Mouse (Mus musculus) heart, adult 18-20 months (tissue): ENCODE data around the gene Stk38l. TPM values are rescaled to one million over a fixed set of nuclear protein-coding genes. Genes with fewer than 3 reads are reported as not detected.

Source experiments
- DNase-seq, 2 experiments: peaks; one replicate each; pipeline ENCODE4 v3.0.0; 2021 to 2022; ENCODE audit warnings: mixed read lengths in 1 of 2
- long read RNA-seq, 2 experiments: library from polyadenylated mRNA; stranded (forward); transcript quantifications; one replicate each; pipeline ENCODE4 v2.0.0; 2021
- total RNA-seq, 2 experiments: library from RNA; stranded (reverse); gene quantifications; 2 replicates each; pipeline ENCODE4 v1.2.3; 2021

Gene Stk38l
- total RNA-seq = 10 to 100 TPM; 12.8 to 13.7 TPM
- long read RNA-seq, experiment 1, full-length matches to known transcripts = 12 of 19 reads
- long read RNA-seq, experiment 1, partial matches to known transcripts = 2 of 19 reads
- long read RNA-seq, experiment 1, other reads (novel, unspliced or antisense) = 5 of 19 reads
- long read RNA-seq, experiment 2, full-length matches to known transcripts = 6 of 10 reads
- long read RNA-seq, experiment 2, partial matches to known transcripts = 1 of 10 reads
- long read RNA-seq, experiment 2, other reads (novel, unspliced or antisense) = 3 of 10 reads

GRCm38 (mm10) chr6:146724581-146725383 lies at the start of gene Stk38l:
Gene Stk38l (plus strand): TSS chr6:146724995.
- DNase-seq = peak; percentile 94 to 96

GRCm38 (mm10) chr6:146676904-146677303 lies 47.9 kb upstream of the Stk38l start:
- no peak for DNase-seq

GRCm38 (mm10) chr6:146678136-146679070 lies 46.4 kb upstream of the Stk38l start:
- no peak for DNase-seq

DNA sequence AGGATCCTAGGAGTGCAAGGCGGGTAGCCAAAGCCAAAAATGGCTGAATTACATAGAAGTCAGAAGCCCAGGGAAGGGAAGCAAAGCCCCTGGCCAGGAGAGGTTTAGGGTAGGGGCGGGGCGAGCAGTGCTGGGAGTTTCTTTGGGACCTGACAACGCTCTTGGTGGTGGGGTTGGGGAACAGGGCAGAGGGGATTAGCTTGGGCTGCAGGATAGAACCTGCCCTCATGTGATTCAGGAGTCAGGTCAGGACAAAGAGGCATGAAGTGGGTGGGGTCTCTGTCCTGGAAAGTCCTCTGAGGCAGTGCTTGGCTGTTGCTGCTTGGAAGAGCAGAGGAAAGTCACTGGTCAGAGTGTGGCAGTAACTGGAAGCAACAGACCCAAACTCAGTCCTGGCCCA lies 40.9 kb upstream of the Stk38l start:
- DNase-seq = peak in 1 of 2 experiments; percentile 25

- peak; percentile 86 to 93 for DNase-seq
These were observed 39.0 kb upstream of the Stk38l start for GRCm38 (mm10) chr6:146685781-146686308.

DNA sequence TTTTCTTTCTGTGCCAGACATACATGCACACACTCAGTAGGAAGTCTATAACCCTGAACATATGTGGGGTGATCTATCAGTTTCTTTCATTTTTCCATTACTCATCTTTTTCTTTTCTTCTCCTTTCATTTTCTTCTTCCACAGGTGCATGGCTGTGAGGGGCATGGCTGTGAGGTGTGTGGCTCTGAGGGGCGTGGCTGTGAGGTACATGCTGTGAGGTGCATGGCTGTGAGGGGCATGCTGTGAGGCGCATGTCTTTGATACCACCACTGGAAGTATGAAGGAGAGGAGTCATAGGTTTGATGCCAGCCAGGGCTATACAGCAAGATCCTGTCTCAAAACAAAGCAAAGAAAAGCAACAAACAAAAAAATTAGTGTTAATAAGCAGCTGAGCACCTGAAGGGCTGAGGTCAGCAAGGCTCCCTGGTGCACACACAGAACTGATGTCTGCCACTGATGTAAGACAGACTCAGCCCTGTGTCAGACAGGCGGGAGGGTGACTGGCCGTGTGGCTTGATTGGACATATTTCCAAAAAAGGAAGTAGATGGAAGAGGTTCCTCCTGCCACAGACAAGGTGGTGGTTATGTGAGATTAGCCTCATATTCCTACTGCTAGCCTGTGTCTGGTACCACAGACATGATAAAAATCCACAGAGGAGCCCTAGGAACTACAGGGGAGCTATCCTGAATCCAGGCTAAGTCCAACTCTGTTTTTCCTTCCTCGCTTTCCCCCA lies 38.2 kb upstream of the Stk38l start:
- no peak for DNase-seq

- DNase-seq = no peak
These were observed 36.8 kb upstream of the Stk38l start for GRCm38 (mm10) chr6:146688010-146688409.

DNA sequence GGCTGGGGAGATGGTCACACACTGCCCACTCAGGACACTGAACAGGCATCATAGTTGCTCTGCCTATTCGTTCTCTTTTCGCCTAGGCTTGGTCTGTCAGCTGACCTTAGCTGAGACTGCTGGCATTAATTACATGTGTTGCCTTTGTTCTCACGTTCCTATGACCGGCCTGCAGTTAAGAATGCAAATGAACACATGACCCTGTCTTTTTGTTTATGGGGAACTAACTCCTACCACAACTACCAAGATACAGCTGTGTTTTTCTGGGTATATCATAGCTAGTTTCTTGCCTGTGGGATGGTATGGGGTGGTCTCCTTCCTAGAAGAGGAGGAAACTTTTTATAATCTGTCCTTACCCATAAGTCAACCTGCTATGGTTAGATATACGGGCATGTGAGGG lies 35.9 kb upstream of the Stk38l start:
- DNase-seq = no peak

GRCm38 (mm10) chr6:146697767-146698166 lies 27.0 kb upstream of the Stk38l start:
- DNase-seq = no peak

GRCm38 (mm10) chr6:146698376-146698775 lies 26.4 kb upstream of the Stk38l start:
- no peak for DNase-seq

DNA sequence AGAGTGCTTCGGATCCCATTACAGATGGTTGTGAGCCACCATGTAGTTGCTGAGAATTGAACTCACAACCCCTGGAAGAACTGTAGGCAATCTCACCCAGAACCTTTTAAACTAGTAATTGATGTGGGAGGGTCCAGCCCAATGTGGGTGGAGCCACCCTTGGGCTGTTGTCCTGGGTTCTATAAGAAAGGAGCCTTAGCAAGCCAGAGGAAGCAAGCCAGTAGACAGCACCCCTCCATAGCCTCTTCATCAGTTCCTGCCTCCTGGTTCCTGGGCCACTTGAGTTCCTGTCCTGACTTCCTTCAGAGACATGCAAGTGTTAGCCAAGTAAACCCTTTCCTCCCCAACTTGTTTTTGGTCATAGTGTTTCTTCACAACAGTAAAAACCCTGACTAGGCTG lies 24.3 kb upstream of the Stk38l start:
- DNase-seq = no peak

DNA sequence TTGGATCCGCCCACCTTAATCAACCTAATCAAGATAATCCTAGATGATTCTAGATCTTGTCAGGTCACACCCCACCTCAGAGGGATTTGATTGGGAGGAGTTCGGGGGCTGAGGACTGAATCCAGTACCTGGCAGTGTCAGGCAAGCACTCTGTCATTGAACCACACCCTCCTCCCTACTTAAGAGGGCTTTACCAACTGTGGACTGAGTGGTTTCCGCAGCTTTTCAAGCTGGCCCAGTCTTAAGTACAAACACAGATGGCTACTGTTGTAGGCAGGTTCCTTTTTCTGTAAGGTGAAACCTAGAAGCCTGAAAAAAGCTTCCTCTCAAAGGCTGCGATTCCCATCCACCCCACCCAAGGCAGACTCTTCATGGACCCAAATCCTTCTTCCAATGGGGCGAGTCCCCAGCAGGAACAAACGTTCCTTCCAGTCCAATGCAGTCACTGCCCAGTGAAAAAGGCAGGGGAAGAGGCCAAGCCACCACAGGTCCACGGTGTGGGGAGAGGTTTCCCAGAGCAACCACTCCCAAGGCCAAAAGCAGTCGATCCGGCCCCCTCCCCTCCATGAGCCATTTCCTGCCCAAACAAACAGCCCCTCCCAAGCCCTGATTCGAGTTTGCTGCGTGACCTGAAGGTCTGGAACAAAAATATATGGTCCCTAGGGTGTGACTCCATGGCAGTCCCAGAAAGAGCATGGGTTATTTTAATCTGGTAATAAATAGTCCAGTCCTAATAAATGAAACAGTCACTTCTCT lies 22.5 kb upstream of the Stk38l start:
- DNase-seq = peak; percentile 60 to 85

GRCm38 (mm10) chr6:146703351-146703750 lies 21.4 kb upstream of the Stk38l start:
- DNase-seq = no peak

- no peak for DNase-seq
These were observed 19.2 kb upstream of the Stk38l start for GRCm38 (mm10) chr6:146705631-146706030.

DNA sequence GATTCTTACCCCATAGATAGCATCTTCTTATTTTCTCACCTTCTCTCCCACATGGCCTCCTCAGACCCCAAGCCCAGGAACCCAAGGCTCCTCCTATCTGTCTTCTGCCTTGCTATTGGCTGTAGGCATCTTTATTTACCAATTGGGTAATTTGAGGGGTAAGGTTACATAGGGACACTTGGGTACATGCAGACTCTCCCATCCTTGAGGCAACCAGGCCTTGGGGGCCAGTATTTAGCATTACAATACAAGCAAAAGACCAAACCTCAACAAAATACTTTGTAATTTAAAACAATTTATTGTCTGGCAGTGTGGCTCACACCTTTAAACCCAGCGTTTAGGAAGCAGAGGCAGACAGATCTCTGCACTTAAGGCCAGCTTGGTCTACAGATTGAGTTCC lies 5.2 kb upstream of the Stk38l start:
- no peak for DNase-seq

DNA sequence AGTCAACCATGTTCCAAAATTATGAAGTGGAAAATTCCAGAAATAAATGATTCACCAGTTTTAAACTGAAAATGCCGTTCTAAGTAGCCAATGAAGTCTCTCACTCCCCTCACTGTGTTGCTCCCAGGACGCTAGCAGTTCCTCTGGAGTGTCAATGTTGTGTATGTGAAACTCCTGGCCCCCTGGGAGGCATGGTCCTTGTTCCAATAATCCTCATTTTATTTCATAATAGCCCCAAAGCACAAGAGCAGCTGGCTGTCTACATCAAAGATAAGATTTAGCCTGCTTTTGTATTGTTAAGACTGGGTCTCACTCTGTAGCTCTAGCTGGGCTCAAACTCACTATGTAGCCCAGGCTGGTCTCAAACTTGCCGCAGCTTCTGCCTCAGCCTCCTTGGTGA lies 990 bp upstream of the Stk38l start:
- no peak for DNase-seq

- DNase-seq = peak; percentile 40 to 62
These were observed 593 bp downstream of the Stk38l start for GRCm38 (mm10) chr6:146725384-146725791.

- no peak for DNase-seq
These were observed 6.2 kb downstream of the Stk38l start for GRCm38 (mm10) chr6:146731031-146731430.

DNA sequence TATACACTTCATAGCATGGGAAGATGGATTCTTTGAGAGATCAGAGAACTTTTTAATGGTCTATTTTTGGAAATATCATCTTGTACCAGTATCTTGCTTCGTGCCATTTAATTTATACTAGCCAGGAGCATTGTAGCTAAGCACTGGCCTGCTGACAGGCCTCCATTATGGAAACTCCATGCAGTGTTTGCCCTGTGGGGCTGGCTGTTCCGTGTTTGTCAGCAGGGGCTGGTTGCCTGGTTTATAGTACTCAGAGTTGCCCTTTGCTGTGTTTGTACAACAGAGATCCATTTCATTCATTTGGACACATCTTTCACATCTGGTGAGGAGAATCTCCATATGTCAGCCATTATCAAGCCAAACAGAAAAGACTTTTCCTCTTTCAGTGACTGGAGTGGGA lies 6.9 kb downstream of the Stk38l start:
- no peak for DNase-seq

GRCm38 (mm10) chr6:146732232-146732631 lies 7.4 kb downstream of the Stk38l start:
- DNase-seq = no peak

- DNase-seq = no peak
These were observed 7.9 kb downstream of the Stk38l start for GRCm38 (mm10) chr6:146732676-146733075.
